Mouse (Mus musculus): ENCODE measurements around the gene Xlr5c. TPM values are rescaled to one million over a fixed set of nuclear protein-coding genes. Genes with fewer than 3 reads are reported as not detected.
A peak's percentile ranks its signal among the peaks of the same experiment; 100 is the strongest.
"Not testable (repeated sequence)": the region's sequence is repeated elsewhere in the genome, so short reads cannot be mapped to it uniquely, and the experiment has no call there.

Gene Xlr5c
- polyA plus RNA-seq (2015; fragmentation: Nextera tagmentation; extraction: Ambion mirVana): not detected in 2 replicates

GRCm38 (mm10) chrX:73292876-73293275 lies at the start of gene Xlr5c, which contains the start of gene Xlr5a:
TSS of gene Xlr5c (minus strand) at chrX:73292976.
TSS of gene Xlr5a (minus strand) at chrX:73292976.
- WGBS: 92% methylated on average over 12 of the region's 17 CpGs
- H3K4me2 ChIP-seq (replicated peaks; ENCODE audit: low read depth); DNase-seq (ENCODE audit: low spot score); H3K9ac ChIP-seq (ENCODE audit: low read length); H3K36me3 ChIP-seq (ENCODE audit: control insufficient read depth, insufficient read depth, low read length); ATAC-seq (ENCODE audit: low FRiP score, low TSS enrichment); H3K9me3 ChIP-seq (ENCODE audit: control insufficient read depth, low read length); H3K27me3 ChIP-seq (ENCODE audit: control insufficient read depth, insufficient read depth, low read length); H3K4me3 ChIP-seq (ENCODE audit: low read depth, low read length); H3K27ac ChIP-seq (replicated peaks); H3K4me1 ChIP-seq (replicated peaks; ENCODE audit: control insufficient read depth, insufficient read depth): not testable (repeated sequence)

DNA sequence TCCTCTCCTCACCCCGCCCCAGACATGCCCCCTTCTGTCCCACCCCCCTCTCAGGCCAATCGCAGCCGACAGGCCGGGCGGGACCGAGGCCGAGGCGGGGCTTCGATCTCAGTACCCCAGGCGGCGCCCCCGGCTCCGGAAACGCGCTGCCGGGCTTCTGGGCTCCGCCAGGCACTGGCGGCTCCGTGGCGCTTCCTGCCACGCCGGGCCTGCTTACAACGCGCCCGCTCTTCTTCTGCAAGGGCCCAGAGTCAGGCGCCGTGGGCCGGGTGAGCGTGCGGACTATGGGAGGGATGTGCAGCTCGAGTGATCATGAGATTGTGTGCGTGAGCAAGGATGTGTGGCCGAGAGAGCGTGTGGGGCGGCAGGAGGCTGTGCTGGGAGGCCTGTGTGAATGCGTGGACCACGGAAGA lies 49.7 kb upstream of the Xlr5c start, which contains the start of gene Zfp275:
Gene Zfp275 (plus strand): TSS at position 139 of the 413 bp plus-strand sequence.
- no peaks in the 10 kb centered on the region for H3K4me1 ChIP-seq (replicated peaks; ENCODE audit: control insufficient read depth, insufficient read depth)
- H3K9me3 ChIP-seq (ENCODE audit: control insufficient read depth, low read length): no peaks in the 10 kb centered on the region
- 15% methylated on average over 36 of the region's 37 CpGs for WGBS
- H3K4me2 ChIP-seq (replicated peaks; ENCODE audit: low read depth): peak within 1 kb of the TSS; percentile 58
- peak within 1 kb of the TSS; percentile 66 for H3K9ac ChIP-seq (ENCODE audit: low read length)
- H3K27me3 ChIP-seq (ENCODE audit: control insufficient read depth, insufficient read depth, low read length): no peaks in the 10 kb centered on the region
- TF ChIP-seq CTCF (IDR thresholded peaks at IDR 0.05; ENCODE audit: low read depth) (peak; percentile 6; the same call in 1 of the 2 replicates), EP300 (optimal IDR thresholded peaks at IDR 0.05) (no peak)
- H3K27ac ChIP-seq (replicated peaks): peak within 1 kb of the TSS; percentile 61
- DNase-seq (ENCODE audit: low spot score): peak; percentile 72
- peak within 1 kb of the TSS; percentile 55 for H3K4me3 ChIP-seq (ENCODE audit: low read depth, low read length)
- peak; percentile 89 for ATAC-seq (ENCODE audit: low FRiP score, low TSS enrichment)
- H3K36me3 ChIP-seq (ENCODE audit: control insufficient read depth, insufficient read depth, low read length): no peaks in the 10 kb centered on the region

GRCm38 (mm10) chrX:73342068-73342467 lies 49.3 kb upstream of the Xlr5c start:
- WGBS: 28% methylated on average over 3 of the region's 3 CpGs
- Histone ChIP-seq H3K36me3 (ENCODE audit: control insufficient read depth, insufficient read depth, low read length) (no peaks in the 10 kb centered on the region), H3K27ac (replicated peaks) (no peak overlapping the region), H3K4me2 (replicated peaks; ENCODE audit: low read depth) (peak overlapping the region; percentile 58), H3K4me3 (ENCODE audit: low read depth, low read length) (peak overlapping the region; percentile 55), H3K4me1 (replicated peaks; ENCODE audit: control insufficient read depth, insufficient read depth) (no peaks in the 10 kb centered on the region), H3K9me3 (ENCODE audit: control insufficient read depth, low read length) (no peaks in the 10 kb centered on the region), H3K9ac (ENCODE audit: low read length) (no peak overlapping the region), H3K27me3 (ENCODE audit: control insufficient read depth, insufficient read depth, low read length) (no peaks in the 10 kb centered on the region)
- no peak for DNase-seq (ENCODE audit: low spot score)
- TF ChIP-seq EP300 (optimal IDR thresholded peaks at IDR 0.05): no peak
- no peak for TF ChIP-seq CTCF (IDR thresholded peaks at IDR 0.05; ENCODE audit: low read depth)
- peak; percentile 6; the same call in 1 of the 2 replicates for ATAC-seq (ENCODE audit: low FRiP score, low TSS enrichment)

- ATAC-seq (ENCODE audit: low FRiP score, low TSS enrichment): no peak
- no peaks in the 10 kb centered on the region for H3K27me3 ChIP-seq (ENCODE audit: control insufficient read depth, insufficient read depth, low read length)
- no peak for DNase-seq (ENCODE audit: low spot score)
- no peaks in the 10 kb centered on the region for H3K9me3 ChIP-seq (ENCODE audit: control insufficient read depth, low read length)
- 67% methylated on average over 1 of the region's 1 CpGs for WGBS
- H3K9ac ChIP-seq (ENCODE audit: low read length): no peak overlapping the region
- H3K27ac ChIP-seq (replicated peaks): no peak overlapping the region
- no peaks in the 10 kb centered on the region for H3K4me1 ChIP-seq (replicated peaks; ENCODE audit: control insufficient read depth, insufficient read depth)
- H3K36me3 ChIP-seq (ENCODE audit: control insufficient read depth, insufficient read depth, low read length): no peaks in the 10 kb centered on the region
- no peak for TF ChIP-seq CTCF (IDR thresholded peaks at IDR 0.05; ENCODE audit: low read depth)
- no peak overlapping the region for H3K4me2 ChIP-seq (replicated peaks; ENCODE audit: low read depth)
- H3K4me3 ChIP-seq (ENCODE audit: low read depth, low read length): no peak overlapping the region
These were observed 48.7 kb upstream of the Xlr5c start for GRCm38 (mm10) chrX:73341473-73341872.

DNA sequence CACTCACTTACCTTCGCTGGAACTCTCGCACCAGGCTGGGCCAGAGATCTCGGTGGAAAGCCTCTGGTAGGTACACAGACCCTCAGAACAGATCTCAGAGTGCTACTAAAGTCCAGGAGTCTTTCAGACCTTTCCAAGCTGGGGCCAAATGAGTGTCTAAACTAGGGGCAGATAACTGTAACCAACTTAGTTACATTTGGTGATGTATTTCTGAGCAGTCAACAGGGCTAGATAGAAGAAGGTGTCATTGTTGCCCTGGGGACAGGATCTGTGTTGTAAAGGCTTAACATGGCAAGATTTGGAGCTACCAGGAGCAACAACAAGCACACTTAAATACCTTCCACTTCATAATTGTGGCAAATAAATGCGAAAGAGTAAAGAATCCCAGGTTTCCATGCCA lies 44.0 kb upstream of the Xlr5c start, which contains the start of gene Gm45015:
Gene Gm45015 (minus strand): TSS at position 101 of the 400 bp plus-strand sequence.
- no peaks in the 10 kb centered on the region for H3K9me3 ChIP-seq (ENCODE audit: control insufficient read depth, low read length)
- WGBS: 79% methylated on average over 4 of the region's 4 CpGs

GRCm38 (mm10) chrX:73333548-73333947 lies 40.8 kb upstream of the Xlr5c start:
- ATAC-seq (ENCODE audit: low FRiP score, low TSS enrichment): no peak

More for the DNA sequence above, 44.0 kb upstream of the Xlr5c start, which contains the start of gene Gm45015:
- TF ChIP-seq EP300 (optimal IDR thresholded peaks at IDR 0.05) (no peak), CTCF (IDR thresholded peaks at IDR 0.05; ENCODE audit: low read depth) (no peak)
- no peak within 1 kb of the TSS for H3K4me3 ChIP-seq (ENCODE audit: low read depth, low read length)
- no peak for DNase-seq (ENCODE audit: low spot score)
- no peak within 1 kb of the TSS for H3K27ac ChIP-seq (replicated peaks)
- H3K27me3 ChIP-seq (ENCODE audit: control insufficient read depth, insufficient read depth, low read length): no peaks in the 10 kb centered on the region
- no peak within 1 kb of the TSS for H3K9ac ChIP-seq (ENCODE audit: low read length)
- no peaks in the 10 kb centered on the region for H3K4me1 ChIP-seq (replicated peaks; ENCODE audit: control insufficient read depth, insufficient read depth)
- no peak for ATAC-seq (ENCODE audit: low FRiP score, low TSS enrichment)
- no peaks in the 10 kb centered on the region for H3K36me3 ChIP-seq (ENCODE audit: control insufficient read depth, insufficient read depth, low read length)
- no peak within 1 kb of the TSS for H3K4me2 ChIP-seq (replicated peaks; ENCODE audit: low read depth)

More at GRCm38 (mm10) chrX:73333548-73333947, 40.8 kb upstream of the Xlr5c start:
- H3K36me3 ChIP-seq (ENCODE audit: control insufficient read depth, insufficient read depth, low read length): no peaks in the 10 kb centered on the region
- H3K4me2 ChIP-seq (replicated peaks; ENCODE audit: low read depth): no peak overlapping the region
- H3K27ac ChIP-seq (replicated peaks): no peak overlapping the region
- no peak overlapping the region for H3K4me3 ChIP-seq (ENCODE audit: low read depth, low read length)
- TF ChIP-seq CTCF (IDR thresholded peaks at IDR 0.05; ENCODE audit: low read depth): no peak
- no peak for TF ChIP-seq EP300 (optimal IDR thresholded peaks at IDR 0.05)
- no peaks in the 10 kb centered on the region for H3K27me3 ChIP-seq (ENCODE audit: control insufficient read depth, insufficient read depth, low read length)
- no peaks in the 10 kb centered on the region for H3K9me3 ChIP-seq (ENCODE audit: control insufficient read depth, low read length)
- H3K9ac ChIP-seq (ENCODE audit: low read length): no peak overlapping the region
- DNase-seq (ENCODE audit: low spot score): no peak
- H3K4me1 ChIP-seq (replicated peaks; ENCODE audit: control insufficient read depth, insufficient read depth): no peaks in the 10 kb centered on the region
